Mouse (Mus musculus) megakaryocyte, embryonic 14.5 days (primary cell): Measurements from ENCODE around the gene Raet1e.
"Not testable (repeated sequence)": the region's sequence is repeated elsewhere in the genome, so short reads cannot be mapped to it uniquely, and the experiment has no call there.

Experiments used
- FLI1 ChIP-seq: IDR thresholded peaks from 2 replicates; pipeline ENCODE4 v1.6.1; 2012; ENCODE audit warnings: low read length, inconsistent platforms, mixed read lengths
- GATA1 ChIP-seq: IDR thresholded peaks from 3 replicates; pipeline ENCODE4 v1.6.1; 2012; ENCODE audit warnings: mixed read lengths, low read length, inconsistent platforms, borderline replicate concordance

DNA sequence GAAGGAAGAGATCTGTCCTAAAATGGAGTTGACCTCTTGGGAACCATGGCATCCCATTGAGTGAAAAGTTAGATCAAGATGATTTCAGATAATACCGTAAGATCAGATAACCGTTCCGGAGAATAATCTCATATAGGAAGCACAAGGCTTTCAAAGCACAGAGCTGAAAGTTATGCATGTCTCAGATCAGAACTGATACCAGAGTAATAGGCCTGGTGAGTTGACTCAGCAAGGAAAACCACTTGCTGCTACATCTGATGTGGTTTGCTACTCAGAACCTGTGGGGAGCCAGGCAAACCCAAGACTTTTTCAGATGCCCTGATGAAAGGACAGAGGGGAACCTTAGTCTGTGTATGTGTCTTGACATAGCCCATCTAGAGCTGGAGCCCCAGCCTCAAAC lies 43.0 kb downstream of the Raet1e start:
- not testable (repeated sequence) for TF ChIP-seq GATA1, FLI1
